ENCODE assay signal across 14 mouse cellular contexts in genomic region chr19:38372460-38373102, GRCm38 (mm10). TPM values are rescaled to one million over a fixed set of nuclear protein-coding genes. Genes with fewer than 3 reads are reported as not detected.
DNase-seq lines count a peak whose midpoint lies in the region; ATAC-seq and TF ChIP-seq lines count a peak whose summit lies in the region.
"Had no signal": no experiment of that assay in that cellular context is flagged by ENCODE, and none has a peak within 500 bp of the region (broad histone marks: within the 10 kb centered on the region; RNA-seq: fewer than 3 reads in every experiment).

No protein-coding gene starts in this region.

- H3K27me3 ChIP-seq in midbrain, embryonic 16.5 days (ENCODE audit: control insufficient read depth, insufficient read depth, low read depth, low read length) = no peaks in the 10 kb centered on the region
- peaks cover 15% of the 10 kb centered on the region; the same call in 1 of the 2 replicates for H3K27me3 ChIP-seq in midbrain, embryonic 13.5 days
- 0 out of 2 replicates have a peak, but pooled peaks cover 1% of the 10 kb centered on the region for H3K27me3 ChIP-seq in kidney, adult 2 months (replicated peaks; ENCODE audit: control insufficient read depth, insufficient read depth, low read length)
- H3K27me3 ChIP-seq in thymus, adult 2 months (ENCODE audit: control insufficient read depth, insufficient read depth, low read length) = no peaks in the 10 kb centered on the region
- H3K27me3 ChIP-seq: heart, embryonic 15.5 days; hindbrain, embryonic 12.5 days; neural tube, embryonic 12.5 days had no signal

- H3K27ac ChIP-seq in midbrain, embryonic 16.5 days (ENCODE audit: low read length) = no peak overlapping the region
- H3K27ac ChIP-seq in midbrain, embryonic 13.5 days = no peak overlapping the region
- peak overlapping the region; percentile 56 for H3K27ac ChIP-seq in kidney, adult 2 months (ENCODE audit: insufficient read depth, low read depth, low read length)
- no peak overlapping the region for H3K27ac ChIP-seq in thymus, adult 2 months (ENCODE audit: control insufficient read depth, insufficient read depth, low read length)
- H3K27ac ChIP-seq: heart, embryonic 15.5 days; hindbrain, embryonic 12.5 days; liver, embryonic 14.5 days; neural tube, embryonic 12.5 days had no signal

- H3K9ac ChIP-seq in midbrain, embryonic 16.5 days (ENCODE audit: low read depth, low read length) = no peak overlapping the region
- H3K9ac ChIP-seq in midbrain, embryonic 13.5 days (replicated peaks) = no peak overlapping the region
- H3K9ac ChIP-seq: heart, embryonic 15.5 days; hindbrain, embryonic 12.5 days; liver, embryonic 14.5 days; neural tube, embryonic 12.5 days had no signal

- peak; percentile 84 for DNase-seq in kidney, adult 2 months
- peak; percentile 59 to 75 for DNase-seq in kidney, postnatal 36 days
- no peak for DNase-seq in lung, adult 18-20 months
- DNase-seq in thymus, adult 2 months = no peak
- no peak for DNase-seq in layer of hippocampus, postnatal 10 days (ENCODE audit: low spot score in 2 of 2)
- DNase-seq: cerebellum, adult 8-10 months; gastrocnemius, postnatal 36 days had no signal

- ATAC-seq in midbrain, embryonic 16.5 days = peak; percentile 17; the same call in 1 of the 2 replicates
- no peak for ATAC-seq in midbrain, embryonic 13.5 days
- ATAC-seq: activated CD4-positive, CD25-positive, alpha-beta regulatory T cell, adult 4 months had no signal

- no peak for TF ChIP-seq POLR2A in kidney, adult 2 months (IDR thresholded peaks at IDR 0.05; ENCODE audit: low read depth, low read length)
- no peak for TF ChIP-seq POLR2A in thymus, adult 2 months (IDR thresholded peaks at IDR 0.05; ENCODE audit: control insufficient read depth, extremely low read depth, insufficient read depth, low read length, poor library complexity)

- no peaks in the 10 kb centered on the region for H3K36me3 ChIP-seq in midbrain, embryonic 16.5 days (ENCODE audit: control insufficient read depth, insufficient read depth, low read length)
- H3K36me3 ChIP-seq in midbrain, embryonic 13.5 days = no peaks in the 10 kb centered on the region
- H3K36me3 ChIP-seq in kidney, adult 2 months (ENCODE audit: control insufficient read depth, insufficient read depth, low read length) = no peaks in the 10 kb centered on the region
- no peaks in the 10 kb centered on the region for H3K36me3 ChIP-seq in thymus, adult 2 months (ENCODE audit: control insufficient read depth, insufficient read depth, low read length)
- H3K36me3 ChIP-seq: heart, embryonic 15.5 days; hindbrain, embryonic 12.5 days; neural tube, embryonic 12.5 days had no signal

- no peak for TF ChIP-seq CTCF in kidney, adult 2 months (conservative IDR thresholded peaks at IDR 0.05; ENCODE audit: insufficient read depth, insufficient read length, low read depth, low read length)
- no peak for TF ChIP-seq CTCF in thymus, adult 2 months (IDR thresholded peaks at IDR 0.05; ENCODE audit: borderline replicate concordance, control insufficient read depth, extremely low read depth, insufficient read depth, low read length, poor library complexity)

- H3K4me2 ChIP-seq in midbrain, embryonic 16.5 days (ENCODE audit: low read length) = no peak overlapping the region
- no peak overlapping the region for H3K4me2 ChIP-seq in midbrain, embryonic 13.5 days (replicated peaks)
- H3K4me2 ChIP-seq: heart, embryonic 15.5 days; hindbrain, embryonic 12.5 days; neural tube, embryonic 12.5 days had no signal

- 31% methylated on average over 11 of the region's 11 CpGs for WGBS in midbrain, embryonic 16.5 days
- 38% methylated on average over 11 of the region's 11 CpGs for WGBS in midbrain, embryonic 13.5 days
- WGBS in kidney, adult 2 months = 15% methylated on average over 11 of the region's 11 CpGs
- 57% methylated on average over 11 of the region's 11 CpGs for WGBS in thymus, adult 2 months

- no peaks in the 10 kb centered on the region for H3K4me1 ChIP-seq in midbrain, embryonic 16.5 days (ENCODE audit: control insufficient read depth, insufficient read depth, low read length)
- peaks cover 3% of the 10 kb centered on the region; the same call in 1 of the 2 replicates for H3K4me1 ChIP-seq in midbrain, embryonic 13.5 days (replicated peaks)
- H3K4me1 ChIP-seq in kidney, adult 2 months (ENCODE audit: control insufficient read depth, insufficient read depth, low read length) = peaks cover 4% of the 10 kb centered on the region; the same call in 1 of the 2 replicates
- no peaks in the 10 kb centered on the region for H3K4me1 ChIP-seq in thymus, adult 2 months (replicated peaks; ENCODE audit: control insufficient read depth, insufficient read depth, low read length)
- H3K4me1 ChIP-seq: heart, embryonic 15.5 days had no signal

- H3K4me3 ChIP-seq in midbrain, embryonic 16.5 days (ENCODE audit: low read depth, low read length) = no peak overlapping the region
- no peak overlapping the region for H3K4me3 ChIP-seq in midbrain, embryonic 13.5 days (replicated peaks)
- no peak overlapping the region for H3K4me3 ChIP-seq in kidney, adult 2 months (ENCODE audit: insufficient read depth, low read depth, low read length)
- no peak overlapping the region for H3K4me3 ChIP-seq in thymus, adult 2 months (ENCODE audit: control insufficient read depth, insufficient read depth, low read length)
- H3K4me3 ChIP-seq: heart, embryonic 15.5 days; hindbrain, embryonic 12.5 days; neural tube, embryonic 12.5 days had no signal

- H3K9me3 ChIP-seq in midbrain, embryonic 16.5 days (replicated peaks; ENCODE audit: control insufficient read depth, low read length, poor library complexity, severe bottlenecking) = peaks cover 4% of the 10 kb centered on the region; the same call in 1 of the 2 replicates
- H3K9me3 ChIP-seq in midbrain, embryonic 13.5 days = peaks cover 4% of the 10 kb centered on the region; the same call in 1 of the 2 replicates
- H3K9me3 ChIP-seq: heart, embryonic 15.5 days; hindbrain, embryonic 12.5 days; neural tube, embryonic 12.5 days had no signal

RNA-seq across cellular contexts. Expression of gene Slc35g1, which starts 23.2 kb away (rescaled TPM):
- 0.75 and 0.84 TPM in 2 replicates for polyA plus RNA-seq in midbrain, embryonic 16.5 days (2015; fragmentation: Nextera tagmentation; extraction: Ambion mirVana)
- polyA plus RNA-seq in midbrain, embryonic 13.5 days (2015; fragmentation: Nextera tagmentation; extraction: Ambion mirVana) = 1.7 and 1.9 TPM in 2 replicates
- 4.8 and 5.9 TPM in 2 replicates for polyA plus RNA-seq in kidney, adult 2 months (2012; rRNA removed)
- 5.3 and 8.2 TPM in 2 replicates for polyA plus RNA-seq in thymus, adult 2 months (2012; rRNA removed)
- 1 to 10 TPM; 3.3 to 3.7 TPM for total RNA-seq in layer of hippocampus, postnatal 10 days (2021)

Comparison
In these comparisons a context has a peak if more than half of its experiments do, and no peak if none do; other contexts are left out.
1. DNase-seq: peak in kidney, adult 2 months (single experiment) and kidney, postnatal 36 days (2 of 2); none in lung, adult 18-20 months (0 of 2), thymus, adult 2 months (single experiment) and layer of hippocampus, postnatal 10 days (0 of 2).